Mouse (Mus musculus) hindbrain, postnatal 0 days (tissue): ENCODE measurements at regions not wholly inside any gene's neighbourhood (a gene's known extent, or its start where the extent isn't known, plus 50 kb on each side); places are given as distances from the start of the nearest gene placed in this dataset.

ENCODE experiments used
- ATAC-seq: fragments of 200-750 bp; cut with Nextera tagmentation; 2 replicates; pipeline ENCODE4 v1.8.0; 2017; ENCODE audit warnings: mild to moderate bottlenecking, moderate TSS enrichment, moderate library complexity
- DNase-seq: peaks from one replicate; pipeline ENCODE4 v3.0.0-alpha.2; 2015; ENCODE audit warnings: low spot score
- H3K27ac ChIP-seq: fragments of 300-500 bp; sonication (generic); 2 replicates; pipeline ENCODE4 v1.5.1; 2014; ENCODE audit warnings: mild to moderate bottlenecking
- H3K27me3 ChIP-seq: fragments of 300-500 bp; sonication (generic); 2 replicates; pipeline ENCODE4 v1.6.1; 2014; ENCODE audit warnings: low read length, mixed read lengths; ENCODE audit not compliant: insufficient read depth
- H3K36me3 ChIP-seq: fragments of 300-500 bp; sonication (generic); 2 replicates; pipeline ENCODE4 v1.6.1; 2014; ENCODE audit warnings: low read length, mixed read lengths; ENCODE audit not compliant: insufficient read depth
- H3K4me1 ChIP-seq: fragments of 300-500 bp; sonication (generic); 2 replicates; pipeline ENCODE4 v1.6.1; 2014; ENCODE audit warnings: antibody characterized with exemption, low read length, mixed read lengths; ENCODE audit not compliant: insufficient read depth
- H3K4me2 ChIP-seq: fragments of 300-500 bp; sonication (generic); 2 replicates; pipeline ENCODE4 v1.6.1; 2014; ENCODE audit warnings: low read depth, mild to moderate bottlenecking, low read length, moderate library complexity, mixed read lengths
- H3K4me3 ChIP-seq: fragments of 300-500 bp; sonication (generic); 2 replicates; pipeline ENCODE4 v1.5.1; 2014; ENCODE audit warnings: low read length
- H3K9ac ChIP-seq: fragments of 300-500 bp; sonication (generic); replicated peaks from 2 replicates; pipeline ENCODE4 v1.6.1; 2014; ENCODE audit warnings: mild to moderate bottlenecking, low read length, moderate library complexity, mixed read lengths
- H3K9me3 ChIP-seq: fragments of 300-500 bp; sonication (generic); 2 replicates; pipeline ENCODE4 v1.6.1; 2016; ENCODE audit warnings: low read length, mixed read lengths
- CTCF ChIP-seq: IDR thresholded peaks from 2 replicates; pipeline ENCODE4 v1.5.1; 2016; ENCODE audit warnings: antibody characterized with exemption, control low read depth, low read depth
- WGBS: fragments of 180-500 bp; shearing (Covaris S2); extraction: QIAGEN DNeasy Blood & Tissue Kit; methylation state at CpG from one replicate; pipeline ENCODE4 v1.1.7; 2014; 5-methylcytosine and 5-hydroxymethylcytosine counted together

GRCm38 (mm10) chr8:34397583-34398411 is 286.3 kb upstream of the Gm10131 start:
- H3K36me3 ChIP-seq, result no peaks in the 10 kb centered on the region
- ATAC-seq, result peak; percentile 53
- H3K9ac ChIP-seq, result no peak overlapping the region
- DNase-seq, result peak; percentile 68
- TF ChIP-seq CTCF, result no peak
- H3K27me3 ChIP-seq, result no peaks in the 10 kb centered on the region
- no peak overlapping the region for H3K4me3 ChIP-seq
- peak overlapping the region; percentile 56; the same call in 1 of the 2 replicates for H3K27ac ChIP-seq
- H3K4me2 ChIP-seq, result peak overlapping the region; percentile 23
- H3K9me3 ChIP-seq, result no peaks in the 10 kb centered on the region
- H3K4me1 ChIP-seq, result peaks cover 8% of the 10 kb centered on the region; the same call in 1 of the 2 replicates
- WGBS, result 19% methylated on average over 22 of the region's 23 CpGs

GRCm38 (mm10) chr8:34397225-34397582 is 285.7 kb upstream of the Gm10131 start:
- WGBS, result 53% methylated on average over 4 of the region's 4 CpGs
- no peak overlapping the region for H3K4me3 ChIP-seq
- no peaks in the 10 kb centered on the region for H3K36me3 ChIP-seq
- peak overlapping the region; percentile 54; the same call in 1 of the 2 replicates for H3K27ac ChIP-seq
- H3K9ac ChIP-seq, result no peak overlapping the region
- peaks cover 9% of the 10 kb centered on the region for H3K4me1 ChIP-seq
- ATAC-seq (no peak), DNase-seq (no peak)
- no peaks in the 10 kb centered on the region for H3K27me3 ChIP-seq
- H3K4me2 ChIP-seq, result peak overlapping the region; percentile 23
- H3K9me3 ChIP-seq, result no peaks in the 10 kb centered on the region
- peak; percentile 58 for TF ChIP-seq CTCF

GRCm38 (mm10) chr8:34392981-34393828 is 281.7 kb upstream of the Gm10131 start:
- Histone ChIP-seq H3K36me3 (no peaks in the 10 kb centered on the region), H3K27ac (no peak overlapping the region; the same call in 1 of the 2 replicates), H3K4me3 (no peak overlapping the region), H3K4me2 (no peak overlapping the region), H3K9ac (no peak overlapping the region), H3K4me1 (peaks cover 9% of the 10 kb centered on the region; the same call in 1 of the 2 replicates), H3K9me3 (no peaks in the 10 kb centered on the region), H3K27me3 (no peaks in the 10 kb centered on the region)
- ATAC-seq (peak; percentile 22; the same call in 1 of the 2 replicates), DNase-seq (peak; percentile 58)
- 61% methylated on average over 15 of the region's 15 CpGs for WGBS
- TF ChIP-seq CTCF, result no peak

- peak; percentile 59 for DNase-seq
- peak overlapping the region; percentile 2; the same call in 1 of the 2 replicates for H3K4me2 ChIP-seq
- peak; percentile 80 for ATAC-seq
- no peaks in the 10 kb centered on the region for H3K9me3 ChIP-seq
- H3K27ac ChIP-seq, result peak overlapping the region; percentile 36
- no peak overlapping the region for H3K9ac ChIP-seq
- peaks cover 7% of the 10 kb centered on the region; the same call in 1 of the 2 replicates for H3K4me1 ChIP-seq
- TF ChIP-seq CTCF, result 0 out of 2 replicates have a peak, but pooled peaks have one; percentile 3
- 36% methylated on average over 14 of the region's 14 CpGs for WGBS
- H3K27me3 ChIP-seq, result no peaks in the 10 kb centered on the region
- no peaks in the 10 kb centered on the region for H3K36me3 ChIP-seq
- no peak overlapping the region for H3K4me3 ChIP-seq
Observed at GRCm38 (mm10) chr8:34392208-34392980, 280.9 kb upstream of the Gm10131 start.

GRCm38 (mm10) chr8:34385806-34386439 is 274.4 kb upstream of the Gm10131 start:
- Histone ChIP-seq H3K36me3 (no peaks in the 10 kb centered on the region), H3K27me3 (no peaks in the 10 kb centered on the region), H3K4me2 (no peak overlapping the region), H3K9ac (no peak overlapping the region), H3K4me1 (no peaks in the 10 kb centered on the region), H3K9me3 (no peaks in the 10 kb centered on the region), H3K4me3 (no peak overlapping the region), H3K27ac (no peak overlapping the region)
- peak; percentile 76 for DNase-seq
- TF ChIP-seq CTCF, result no peak
- WGBS, result 40% methylated on average over 10 of the region's 10 CpGs
- peak; percentile 96 for ATAC-seq

GRCm38 (mm10) chr8:34380615-34381014 is 269.1 kb upstream of the Gm10131 start:
- H3K9me3 ChIP-seq, result no peaks in the 10 kb centered on the region
- H3K36me3 ChIP-seq, result no peaks in the 10 kb centered on the region
- ATAC-seq (no peak), DNase-seq (no peak)
- 24% methylated on average over 19 of the region's 19 CpGs for WGBS
- H3K9ac ChIP-seq, result no peak overlapping the region
- no peaks in the 10 kb centered on the region for H3K27me3 ChIP-seq
- no peak overlapping the region for H3K4me3 ChIP-seq
- H3K27ac ChIP-seq, result no peak overlapping the region
- H3K4me1 ChIP-seq, result peaks cover 3% of the 10 kb centered on the region; the same call in 1 of the 2 replicates
- H3K4me2 ChIP-seq, result peak overlapping the region; percentile 25; the same call in 1 of the 2 replicates
- TF ChIP-seq CTCF, result no peak
